Mouse (Mus musculus) CD4-positive, CD25-positive, alpha-beta regulatory T cell, adult 4 months (primary cell): Measurements from ENCODE around the gene Vps9d1. TPM values are rescaled to one million over a fixed set of nuclear protein-coding genes. Genes with fewer than 3 reads are reported as not detected.
"Not testable (repeated sequence)": the region's sequence is repeated elsewhere in the genome, so short reads cannot be mapped to it uniquely, and the experiment has no call there.

Experiments used
- ATAC-seq: one replicate; pipeline ENCODE4 v1.8.0; 2017
- polyA plus RNA-seq, 2 experiments: library from polyadenylated mRNA; unstranded; fragments of 100-300 nt; shearing (Covaris generic); gene quantifications; one replicate each; pipeline ENCODE4 v1.2.1; 2017

The Vps9d1 gene
- 10 to 100 TPM in 1 of 2 experiments, 1 to 10 TPM in 1; 9.1 to 10.1 TPM for polyA plus RNA-seq

- peak; percentile 85 for ATAC-seq
These were observed at the start of gene Vps9d1, which contains the start of gene Zfp276 for GRCm38 (mm10) chr8:123254099-123254885. Gene Vps9d1, minus strand, starts transcription at chr8:123254348. Gene Zfp276, plus strand, starts transcription at chr8:123254195.

DNA sequence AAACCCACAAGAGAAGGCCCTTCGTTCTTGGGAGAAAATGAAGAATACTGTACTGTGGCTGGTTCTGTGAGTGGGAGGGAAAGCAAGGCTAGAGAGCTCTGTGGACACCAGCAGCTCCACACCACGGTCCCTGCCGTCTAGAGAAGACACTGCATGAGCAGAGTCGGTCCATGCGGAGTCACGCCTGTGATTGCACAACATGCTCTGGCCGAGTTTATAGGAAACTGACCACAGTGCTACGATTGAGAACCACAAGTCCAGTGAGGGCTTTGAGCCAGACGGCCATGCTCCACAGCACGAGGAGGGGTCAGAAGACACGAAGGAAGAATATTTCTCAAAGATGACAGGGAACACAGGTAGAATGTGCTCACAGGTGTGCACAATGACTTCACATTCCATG lies 44.2 kb upstream of the Vps9d1 start:
- ATAC-seq: no peak

- ATAC-seq: no peak
These were observed 38.6 kb upstream of the Vps9d1 start for GRCm38 (mm10) chr8:123292785-123293184.

GRCm38 (mm10) chr8:123292281-123292680 lies 38.1 kb upstream of the Vps9d1 start:
- no peak for ATAC-seq

DNA sequence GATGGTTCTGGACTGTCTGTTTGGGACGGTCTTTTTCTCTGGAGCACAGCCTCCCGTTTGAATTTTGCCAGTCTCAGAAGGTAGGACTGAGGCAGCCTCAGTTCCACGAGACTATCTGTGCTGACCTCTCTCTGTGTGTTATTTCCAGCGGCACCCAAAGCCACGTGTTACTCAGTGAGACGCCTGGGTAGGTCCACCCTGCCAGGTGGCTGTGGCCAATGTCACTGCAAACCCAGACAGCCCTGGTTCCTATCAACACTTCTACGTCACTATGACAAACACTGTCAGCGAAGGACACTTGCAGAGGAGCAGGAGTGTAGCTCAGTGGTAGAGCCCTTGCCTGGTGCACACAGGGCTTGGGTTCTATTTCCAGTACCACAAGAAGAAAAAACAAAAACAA lies 37.6 kb upstream of the Vps9d1 start:
- ATAC-seq: no peak

DNA sequence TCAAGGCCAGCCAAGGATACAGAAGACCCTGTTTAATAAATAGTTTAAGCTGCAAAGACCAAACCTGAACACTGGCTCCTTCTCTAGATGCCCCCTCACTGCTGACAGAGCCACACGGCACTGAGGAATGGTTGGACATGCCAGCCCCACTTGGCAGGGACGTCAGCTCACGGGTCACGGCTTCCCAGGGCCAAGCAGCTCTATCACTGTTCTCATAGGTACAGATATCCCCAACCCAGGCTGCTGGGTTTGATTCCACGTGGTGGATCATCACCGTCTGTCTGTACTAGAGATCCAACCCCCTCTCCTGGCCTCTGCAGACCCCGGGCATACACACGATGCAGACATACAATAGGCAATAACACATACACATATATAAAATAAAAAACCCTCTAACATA lies 36.5 kb upstream of the Vps9d1 start:
- ATAC-seq: no peak

DNA sequence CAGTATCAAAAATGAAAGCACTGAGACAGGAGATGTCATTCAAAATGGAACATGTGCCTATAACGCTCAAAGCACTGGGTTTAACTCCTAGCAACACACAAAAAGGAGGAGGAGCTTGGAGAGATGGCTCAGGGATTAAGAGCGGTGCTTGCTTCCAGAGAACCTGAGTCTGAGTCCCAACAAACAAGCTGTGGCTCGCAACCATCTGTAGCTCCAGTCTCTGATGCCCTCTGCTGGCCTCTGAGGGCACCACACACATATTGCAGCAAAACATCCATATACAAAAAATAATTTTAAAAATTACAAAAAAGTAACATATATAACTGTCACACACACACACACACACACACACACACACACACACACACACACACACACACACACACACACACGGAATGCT lies 36.0 kb upstream of the Vps9d1 start:
- no peak for ATAC-seq

GRCm38 (mm10) chr8:123287362-123287761 lies 33.2 kb upstream of the Vps9d1 start:
- ATAC-seq: no peak

- no peak for ATAC-seq
These were observed 30.3 kb upstream of the Vps9d1 start for GRCm38 (mm10) chr8:123284493-123284892.

DNA sequence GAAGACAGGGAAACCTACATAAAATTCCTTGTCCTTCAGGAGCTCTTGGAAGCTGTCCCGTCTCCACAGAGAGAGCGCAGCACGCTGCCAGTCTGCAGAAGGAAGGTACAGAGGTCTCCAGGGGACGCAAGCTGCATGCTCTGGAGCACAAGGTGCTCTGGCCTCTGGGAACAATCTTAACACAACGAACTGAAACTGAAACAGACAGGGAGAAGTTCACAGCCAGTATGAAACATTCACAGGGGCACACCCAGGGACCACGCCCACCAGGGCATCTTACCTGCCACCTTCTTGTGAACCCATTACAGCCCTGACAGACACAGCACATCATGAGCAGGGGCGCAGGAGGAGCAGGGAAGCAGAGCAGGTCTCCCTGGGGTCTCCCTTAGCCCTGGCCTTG lies 29.8 kb upstream of the Vps9d1 start:
- no peak for ATAC-seq

GRCm38 (mm10) chr8:123282994-123283393 lies 28.8 kb upstream of the Vps9d1 start:
- not testable (repeated sequence) for ATAC-seq

- ATAC-seq: no peak
These were observed 26.4 kb upstream of the Vps9d1 start for GRCm38 (mm10) chr8:123280302-123281094.

GRCm38 (mm10) chr8:123279828-123280227 lies 25.7 kb upstream of the Vps9d1 start:
- no peak for ATAC-seq

- no peak for ATAC-seq
These were observed 24.3 kb upstream of the Vps9d1 start for GRCm38 (mm10) chr8:123278445-123278844.

DNA sequence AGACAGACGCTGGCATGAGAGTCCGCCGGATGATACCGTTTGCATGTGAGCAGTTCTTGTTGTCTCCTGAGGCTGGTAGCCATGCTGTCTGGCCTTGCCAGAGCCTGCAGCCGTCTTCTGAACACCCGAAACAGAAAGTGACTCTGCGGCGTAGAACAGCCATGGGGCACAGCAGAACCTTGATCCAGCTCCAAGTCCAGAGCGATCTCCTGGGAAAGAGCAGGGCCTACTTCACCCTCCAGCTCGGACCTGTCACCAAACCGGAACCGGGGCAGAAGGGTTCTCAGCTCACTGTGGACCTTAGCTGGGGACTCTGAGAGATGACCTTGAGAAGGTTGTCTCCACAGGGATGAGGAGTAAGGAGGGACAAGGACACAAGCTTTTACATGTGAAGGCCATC lies 20.9 kb upstream of the Vps9d1 start:
- ATAC-seq: no peak

- no peak for ATAC-seq
These were observed 20.3 kb upstream of the Vps9d1 start for GRCm38 (mm10) chr8:123274447-123274846.

DNA sequence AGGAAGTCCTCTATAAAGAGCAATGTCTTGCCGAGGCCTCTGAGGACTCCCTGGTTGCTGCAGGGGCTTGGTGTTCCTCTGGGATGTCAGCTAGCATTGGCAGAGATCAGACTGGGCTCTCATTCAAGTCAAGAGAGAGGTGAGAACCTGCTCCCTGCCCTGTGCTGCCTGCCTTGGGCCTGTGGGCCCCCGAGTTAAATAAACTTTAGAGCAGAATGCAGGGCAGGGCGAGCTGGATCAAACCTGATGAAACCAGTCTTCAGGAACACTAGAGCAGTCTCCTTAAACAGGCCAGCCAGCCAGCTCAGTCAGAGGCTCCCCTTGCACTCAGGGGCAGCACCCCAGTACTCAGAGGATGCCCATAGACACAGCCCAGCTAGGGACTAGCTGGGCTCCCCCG lies 17.8 kb upstream of the Vps9d1 start:
- no peak for ATAC-seq

- ATAC-seq: no peak
These were observed 17.0 kb upstream of the Vps9d1 start for GRCm38 (mm10) chr8:123271147-123271546.

DNA sequence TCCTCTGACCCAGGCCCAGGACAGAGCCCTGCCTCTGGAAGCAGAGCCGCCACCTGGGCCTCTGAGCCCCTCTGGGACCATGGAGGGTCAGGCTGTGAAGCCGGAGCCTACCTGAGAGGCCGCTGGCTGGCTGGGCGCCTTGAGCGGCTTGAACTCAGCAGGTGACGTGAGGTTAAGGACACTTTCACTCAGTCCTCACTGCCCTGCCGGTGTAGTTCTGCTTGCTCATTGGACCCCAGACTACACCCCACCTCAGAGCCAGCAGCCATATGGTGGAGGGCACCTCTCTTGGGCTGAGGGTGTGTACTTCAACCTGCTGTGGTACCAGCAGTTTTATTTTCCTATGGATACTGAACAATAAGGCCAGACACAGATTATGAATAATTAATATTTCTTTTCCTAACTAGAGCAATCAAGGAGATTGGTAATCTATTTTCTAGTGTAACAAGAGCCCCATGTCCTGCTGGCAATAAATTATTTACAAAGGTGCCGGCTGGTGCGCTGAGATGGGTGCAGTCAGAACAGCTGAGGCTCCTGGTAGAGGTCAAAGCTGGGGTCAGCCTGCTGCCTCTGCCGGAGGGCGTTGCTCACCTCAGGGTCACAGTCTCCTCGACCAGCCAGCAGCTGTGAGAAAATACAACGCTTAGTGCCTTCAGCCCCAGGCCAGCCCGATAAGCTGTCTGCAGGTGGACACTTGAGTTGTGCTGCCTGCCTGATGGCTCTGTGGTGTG lies 13.9 kb upstream of the Vps9d1 start:
- ATAC-seq: no peak

GRCm38 (mm10) chr8:123257593-123257992 lies 3.4 kb upstream of the Vps9d1 start:
- ATAC-seq: not testable (repeated sequence)

- ATAC-seq: no peak
These were observed 3.0 kb upstream of the Vps9d1 start for GRCm38 (mm10) chr8:123257114-123257513.

DNA sequence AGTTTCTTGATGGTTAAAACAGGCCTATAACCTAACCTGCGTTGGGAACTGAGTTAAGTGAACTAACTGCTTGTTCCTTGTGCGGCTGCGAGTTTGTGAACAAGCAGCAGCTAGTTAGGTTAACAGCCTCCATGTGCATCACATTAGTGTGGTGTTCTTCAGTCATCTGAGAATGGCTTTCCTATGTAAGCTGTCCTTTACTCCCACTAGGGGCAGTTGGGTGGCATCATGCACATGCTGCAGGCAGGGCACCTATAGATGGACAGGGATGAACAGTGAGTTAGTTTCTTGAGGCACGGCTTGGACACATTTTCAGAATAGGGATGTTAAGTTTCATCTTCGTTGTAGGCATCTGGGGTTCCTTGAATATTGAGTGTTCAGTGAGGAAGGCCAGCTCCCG lies 1.0 kb upstream of the Vps9d1 start:
- no peak for ATAC-seq

DNA sequence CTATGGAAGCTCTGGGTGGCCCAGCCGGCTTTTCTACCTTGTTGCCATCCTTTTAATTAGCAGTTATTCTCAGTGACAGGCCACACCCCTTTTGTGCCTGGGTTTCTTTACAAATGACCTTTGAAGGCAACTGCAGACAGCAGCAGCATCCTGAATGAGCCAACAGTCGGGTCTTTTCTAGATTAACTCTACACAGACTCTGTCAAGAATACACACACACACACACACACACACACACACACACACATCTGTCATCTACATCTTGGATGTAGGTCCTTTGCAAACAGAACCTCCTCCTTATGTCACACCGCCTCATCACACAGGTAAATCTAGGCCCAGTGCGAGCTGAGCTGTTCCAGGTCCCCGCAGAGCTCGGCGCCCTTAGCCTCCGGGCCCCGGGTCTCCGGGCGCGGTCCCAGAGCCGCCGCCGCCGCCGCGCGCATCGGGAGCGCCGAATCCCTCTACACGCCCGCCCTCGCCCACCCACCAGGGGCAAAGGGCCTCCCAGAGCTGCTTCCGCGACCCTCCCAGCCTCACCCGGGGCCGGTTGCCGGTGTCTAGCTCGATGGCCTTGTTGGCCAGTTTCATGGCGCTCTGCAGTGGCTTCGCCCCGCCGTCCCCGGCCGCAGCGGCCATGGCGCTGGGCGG lies 573 bp downstream of the Vps9d1 start:
- peak; percentile 19 for ATAC-seq
